Mouse (Mus musculus) spleen, adult 2 months (tissue): Measurements from ENCODE around the gene Rnf213. TPM values are rescaled to one million over a fixed set of nuclear protein-coding genes. Genes with fewer than 3 reads are reported as not detected.

Source experiments
- DNase-seq, 2 experiments: peaks; one replicate each; pipeline versions ENCODE4 v3.0.0 to v3.0.0-alpha.2; 2012 to 2021; ENCODE audit warnings: low spot score in 2 of 2, low read depth in 1 of 2
- H3K27ac ChIP-seq: fragments of 200-500 bp; 2 replicates; pipeline ENCODE4 v1.5.1; 2012; ENCODE audit warnings: low read length, inconsistent platforms; ENCODE audit not compliant: insufficient read depth
- H3K27me3 ChIP-seq: fragments of 200-500 bp; 2 replicates; pipeline ENCODE4 v1.6.1; 2012; ENCODE audit warnings: mild to moderate bottlenecking, moderate library complexity, low read length, inconsistent platforms; ENCODE audit not compliant: control insufficient read depth, insufficient read depth
- H3K36me3 ChIP-seq: fragments of 200-500 bp; 2 replicates; pipeline ENCODE4 v1.6.1; 2012; ENCODE audit warnings: mild to moderate bottlenecking, low read length, inconsistent platforms; ENCODE audit not compliant: control insufficient read depth, insufficient read depth
- H3K4me1 ChIP-seq: fragments of 200-500 bp; 2 replicates; pipeline ENCODE4 v1.6.1; 2011; ENCODE audit warnings: inconsistent platforms; ENCODE audit not compliant: control insufficient read depth, insufficient read depth, insufficient read length
- H3K4me3 ChIP-seq: fragments of 200-500 bp; 2 replicates; pipeline ENCODE4 v1.5.1; 2011; ENCODE audit warnings: mild to moderate bottlenecking, inconsistent platforms; ENCODE audit not compliant: insufficient read depth, insufficient read length; ENCODE audit errors: extremely low read depth
- CTCF ChIP-seq: fragments of 200-500 bp; IDR thresholded peaks from 2 replicates; pipeline ENCODE4 v1.5.1; 2011; ENCODE audit warnings: mild to moderate bottlenecking, inconsistent platforms; ENCODE audit not compliant: insufficient read depth, insufficient read length, insufficient replicate concordance; ENCODE audit errors: extremely low read depth
- POLR2A ChIP-seq: fragments of 200-500 bp; IDR thresholded peaks from 2 replicates; pipeline ENCODE4 v1.6.1; 2011; ENCODE audit warnings: low read depth, low read length, inconsistent platforms
- WGBS: fragments of 180-500 bp; shearing (Covaris S2); methylation state at CpG from one replicate; pipeline ENCODE4 v1.1.7; 2018; 5-methylcytosine and 5-hydroxymethylcytosine counted together
- polyA plus RNA-seq: library from polyadenylated mRNA; depleted of rRNA; stranded (reverse); fragments of >200 nt; gene quantifications from 2 replicates; pipeline ENCODE4 v1.2.3, GENCODE M21; 2012

Rnf213 gene
- polyA plus RNA-seq, 1 experiment, result 29.1 TPM

- Histone ChIP-seq H3K4me3 (no peak overlapping the region), H3K4me1 (peaks cover 2% of the 10 kb centered on the region; the same call in 1 of the 2 replicates), H3K27ac (no peak overlapping the region), H3K27me3 (no peaks in the 10 kb centered on the region), H3K36me3 (peaks cover 62% of the 10 kb centered on the region)
- TF ChIP-seq POLR2A, result no peak
- TF ChIP-seq CTCF, result no peak
- no peak for DNase-seq
- 37% methylated on average over 4 of the region's 4 CpGs for WGBS
Observed at GRCm38 (mm10) chr11:119434316-119434715, 41.4 kb downstream of the Rnf213 start.

DNA sequence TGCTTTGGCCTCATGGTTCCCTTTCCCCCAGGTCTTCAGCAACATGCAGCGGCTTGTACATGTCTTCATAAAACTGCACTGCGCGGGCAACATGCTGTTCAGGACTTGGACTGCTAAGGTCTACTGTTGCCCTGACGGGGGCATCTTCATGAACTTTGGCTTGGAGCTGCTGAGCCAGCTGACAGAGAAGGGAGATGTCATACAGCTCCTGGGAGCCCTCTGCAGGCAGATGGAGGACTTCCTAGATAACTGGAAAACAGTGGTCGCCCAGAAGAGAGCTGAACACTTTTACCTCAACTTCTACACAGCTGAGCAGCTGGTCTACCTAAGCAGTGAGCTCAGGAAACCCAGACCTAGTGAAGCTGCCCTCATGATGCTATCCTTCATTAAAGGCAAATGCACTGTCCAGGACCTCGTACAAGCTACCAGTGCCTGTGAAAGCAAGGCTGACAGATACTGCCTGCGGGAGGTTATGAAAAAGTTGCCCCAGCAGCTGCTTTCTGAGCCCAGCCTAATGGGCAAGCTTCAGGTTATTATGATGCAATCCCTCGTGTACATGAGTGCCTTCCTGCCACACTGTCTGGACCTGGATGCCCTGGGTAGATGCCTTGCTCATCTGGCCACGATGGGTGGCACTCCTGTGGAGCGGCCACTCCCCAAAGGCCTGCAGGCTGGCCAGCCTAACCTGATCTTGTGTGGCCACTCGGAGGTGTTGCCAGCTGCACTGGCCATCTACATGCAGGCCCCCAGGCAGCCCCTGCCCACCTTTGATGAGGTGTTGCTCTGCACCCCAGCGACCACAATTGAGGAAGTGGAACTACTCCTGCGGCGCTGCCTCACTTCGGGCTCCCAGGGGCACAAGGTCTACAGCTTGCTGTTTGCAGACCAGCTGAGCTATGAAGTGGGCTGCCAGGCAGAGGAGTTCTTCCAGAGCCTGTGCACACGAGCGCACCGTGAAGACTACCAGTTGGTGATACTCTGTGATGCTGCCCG, 43.3 kb downstream of the Rnf213 start:
- 41% methylated on average over 19 of the region's 19 CpGs for WGBS
- DNase-seq, result peak; percentile 31 to 68
- no peak overlapping the region for H3K4me3 ChIP-seq
- H3K27me3 ChIP-seq, result no peaks in the 10 kb centered on the region
- H3K36me3 ChIP-seq, result peaks cover 67% of the 10 kb centered on the region
- TF ChIP-seq CTCF, result no peak; the same call in 1 of the 2 replicates
- no peak for TF ChIP-seq POLR2A
- H3K4me1 ChIP-seq, result peaks cover 2% of the 10 kb centered on the region; the same call in 1 of the 2 replicates
- no peak overlapping the region for H3K27ac ChIP-seq

DNA sequence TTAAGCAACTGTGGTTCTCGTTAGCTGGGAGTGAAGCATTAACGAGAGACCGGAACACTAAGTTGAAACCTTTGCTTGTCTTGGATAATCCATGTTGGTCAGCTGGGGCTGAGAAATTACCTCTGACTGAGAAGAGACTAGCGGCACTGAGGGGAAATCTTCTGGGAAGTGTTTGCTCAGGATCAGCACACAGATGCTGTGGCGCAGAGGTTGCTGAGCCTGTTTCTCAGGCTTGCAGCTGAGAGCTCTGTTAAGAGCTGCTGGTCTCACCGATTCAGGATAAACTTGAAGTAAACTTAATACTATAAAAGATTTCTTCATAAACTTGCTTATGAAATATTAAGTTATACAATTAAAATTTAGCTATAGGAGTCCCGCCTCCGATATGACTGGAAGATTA, 45.9 kb downstream of the Rnf213 start:
- Histone ChIP-seq H3K27me3 (no peaks in the 10 kb centered on the region), H3K4me1 (peaks cover 2% of the 10 kb centered on the region; the same call in 1 of the 2 replicates), H3K36me3 (peaks cover 75% of the 10 kb centered on the region), H3K27ac (no peak overlapping the region), H3K4me3 (no peak overlapping the region)
- TF ChIP-seq CTCF (no peak), POLR2A (no peak)
- WGBS, result 95% methylated on average over 8 of the region's 8 CpGs
- DNase-seq, result no peak

- no peak overlapping the region for H3K27ac ChIP-seq
- no peaks in the 10 kb centered on the region for H3K27me3 ChIP-seq
- WGBS, result 92% methylated on average over 8 of the region's 8 CpGs
- peaks cover 73% of the 10 kb centered on the region for H3K36me3 ChIP-seq
- H3K4me3 ChIP-seq, result no peak overlapping the region
- no peak for DNase-seq
- no peaks in the 10 kb centered on the region for H3K4me1 ChIP-seq
- TF ChIP-seq CTCF (peak; percentile 10; the same call in 1 of the 2 replicates), POLR2A (no peak)
Observed at GRCm38 (mm10) chr11:119442199-119442598, 49.3 kb downstream of the Rnf213 start.

DNA sequence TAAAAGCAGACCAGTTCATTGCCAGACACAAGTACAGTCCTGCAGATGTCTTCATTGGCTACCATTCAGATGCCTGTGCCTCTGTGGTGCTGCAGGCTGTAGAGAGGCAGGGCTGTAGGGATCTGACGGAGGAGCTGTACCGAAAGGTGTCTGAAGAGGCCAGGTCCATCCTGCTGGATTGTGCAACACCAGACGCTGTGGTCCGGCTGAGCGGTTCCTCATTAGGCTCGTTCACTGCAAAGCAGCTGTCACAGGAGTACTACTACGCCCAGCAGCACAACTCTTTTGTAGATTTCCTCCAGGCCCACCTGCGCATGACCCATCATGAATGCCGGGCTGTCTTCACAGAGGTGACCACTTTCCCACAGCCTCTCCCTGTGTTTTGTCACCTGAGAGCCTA, 50.5 kb downstream of the Rnf213 start:
- TF ChIP-seq POLR2A, result no peak
- WGBS, result 89% methylated on average over 9 of the region's 9 CpGs
- Histone ChIP-seq H3K4me3 (no peak overlapping the region), H3K27ac (no peak overlapping the region), H3K27me3 (no peaks in the 10 kb centered on the region), H3K36me3 (peaks cover 70% of the 10 kb centered on the region), H3K4me1 (no peaks in the 10 kb centered on the region)
- no peak for DNase-seq

GRCm38 (mm10) chr11:119456097-119456496, 63.2 kb downstream of the Rnf213 start:
- TF ChIP-seq POLR2A (no peak), CTCF (no peak)
- Histone ChIP-seq H3K27me3 (no peaks in the 10 kb centered on the region), H3K4me3 (no peak overlapping the region), H3K27ac (no peak overlapping the region), H3K36me3 (peaks cover 70% of the 10 kb centered on the region), H3K4me1 (no peaks in the 10 kb centered on the region)
- WGBS, result 92% methylated on average over 4 of the region's 4 CpGs
- DNase-seq, result no peak

DNA sequence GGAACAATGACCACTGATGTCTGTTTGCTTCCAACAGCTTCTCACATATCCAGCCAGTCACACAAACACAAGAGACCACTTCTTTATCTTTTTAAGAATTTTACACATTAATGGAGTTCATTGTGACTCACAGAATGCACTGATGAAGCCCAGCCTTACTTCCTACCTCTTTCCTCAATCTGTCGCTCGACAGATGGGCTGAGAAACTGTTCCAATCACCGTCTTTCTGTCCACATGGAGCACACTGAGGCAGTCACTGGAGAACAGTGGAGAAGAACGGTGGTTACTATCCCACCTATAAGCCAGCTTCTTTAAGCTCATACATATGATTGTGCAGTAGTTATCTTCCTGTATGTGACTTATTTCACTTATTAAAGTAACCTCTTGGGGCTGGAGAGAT, 85.0 kb downstream of the Rnf213 start:
- WGBS, result 97% methylated on average over 4 of the region's 4 CpGs
- Histone ChIP-seq H3K36me3 (peaks cover 61% of the 10 kb centered on the region), H3K27me3 (no peaks in the 10 kb centered on the region), H3K27ac (no peak overlapping the region), H3K4me3 (no peak overlapping the region), H3K4me1 (no peaks in the 10 kb centered on the region)
- no peak for TF ChIP-seq POLR2A
- no peak for TF ChIP-seq CTCF
- no peak for DNase-seq
